Mouse (Mus musculus) midbrain, embryonic 14.5 days (tissue): ENCODE measurements around the gene Mark3. TPM values are rescaled to one million over a fixed set of nuclear protein-coding genes. Genes with fewer than 3 reads are reported as not detected.
A peak's percentile ranks its signal among the peaks of the same experiment; 100 is the strongest.

Experiments used
- ATAC-seq: fragments of 200-750 bp; cut with Nextera tagmentation; 2 replicates; pipeline ENCODE4 v1.8.0; 2017; ENCODE audit warnings: moderate number of reproducible peaks, moderate library complexity; ENCODE audit not compliant: low FRiP score, low TSS enrichment
- DNase-seq: peaks from one replicate; pipeline ENCODE4 v3.0.0-alpha.2; 2015
- H3K27ac ChIP-seq: fragments of 300-500 bp; sonication (generic); replicated peaks from 2 replicates; pipeline ENCODE4 v1.5.1; 2014; ENCODE audit warnings: mild to moderate bottlenecking, low read depth, low read length, moderate library complexity
- H3K27me3 ChIP-seq: fragments of 300-500 bp; sonication (generic); 2 replicates; pipeline ENCODE4 v1.6.1; 2014; ENCODE audit warnings: low read length, control low read depth, mixed read lengths; ENCODE audit not compliant: control insufficient read depth, insufficient read depth
- H3K36me3 ChIP-seq: fragments of 300-500 bp; sonication (generic); 2 replicates; pipeline ENCODE4 v1.6.1; 2014; ENCODE audit warnings: low read length, control low read depth; ENCODE audit not compliant: control insufficient read depth, insufficient read depth
- H3K4me1 ChIP-seq: fragments of 300-500 bp; sonication (generic); 2 replicates; pipeline ENCODE4 v1.6.1; 2014; ENCODE audit warnings: mild to moderate bottlenecking, antibody characterized with exemption, low read length, control low read depth; ENCODE audit not compliant: control insufficient read depth, insufficient read depth
- H3K4me2 ChIP-seq: fragments of 300-500 bp; sonication (generic); 2 replicates; pipeline ENCODE4 v1.6.1; 2014; ENCODE audit warnings: mild to moderate bottlenecking, low read length, moderate library complexity
- H3K4me3 ChIP-seq: fragments of 300-500 bp; sonication (generic); replicated peaks from 2 replicates; pipeline ENCODE4 v1.5.1; 2014; ENCODE audit warnings: low read depth, low read length
- H3K9ac ChIP-seq: fragments of 300-500 bp; sonication (generic); replicated peaks from 2 replicates; pipeline ENCODE4 v1.6.1; 2014; ENCODE audit warnings: mild to moderate bottlenecking, low read length, moderate library complexity
- H3K9me3 ChIP-seq: fragments of 300-500 bp; sonication (generic); 2 replicates; pipeline ENCODE4 v1.6.1; 2016; ENCODE audit warnings: low read length, control low read depth, mixed read lengths; ENCODE audit not compliant: control insufficient read depth
- WGBS: fragments of 180-500 bp; shearing (Covaris S2); extraction: QIAGEN DNeasy Blood & Tissue Kit; methylation state at CpG from one replicate; pipeline ENCODE4 v1.1.7; 2014; 5-methylcytosine and 5-hydroxymethylcytosine counted together
- polyA plus RNA-seq: library from polyadenylated mRNA; unstranded; fragments of >200 nt; fragmentation: Nextera tagmentation; extraction: Ambion mirVana; gene quantifications from 2 replicates; pipeline ENCODE4 v1.2.1, GENCODE M21; 2014

The Mark3 gene
- polyA plus RNA-seq, 1 experiment from 2014 or later = 76.7 TPM

DNA sequence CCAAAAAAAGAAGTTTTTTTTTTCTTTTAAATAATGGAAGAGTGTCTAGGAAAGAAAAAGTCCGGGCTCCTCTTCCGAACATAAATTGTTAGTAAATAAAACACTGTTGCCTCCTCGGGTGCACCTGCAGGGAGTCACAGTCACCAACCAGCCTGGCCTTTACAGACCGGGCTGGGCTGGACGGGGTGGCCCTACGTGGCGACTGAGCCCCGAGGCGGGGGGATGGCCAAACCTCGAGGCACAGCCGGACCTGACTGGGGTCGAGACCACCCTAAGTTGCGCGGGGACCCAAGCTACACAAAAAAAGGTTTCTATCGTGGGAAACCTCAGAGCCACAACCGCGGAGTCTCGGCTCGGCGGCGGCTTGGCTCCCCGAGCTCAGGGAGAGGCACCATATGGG is 37.0 kb upstream of the Mark3 start:
- under 1% methylated on average over 22 of the region's 22 CpGs for WGBS
- Histone ChIP-seq H3K27me3 (no peaks in the 10 kb centered on the region), H3K36me3 (peaks cover 32% of the 10 kb centered on the region), H3K27ac (peak overlapping the region; percentile 93), H3K9ac (peak overlapping the region; percentile 97), H3K4me3 (peak overlapping the region; percentile 95), H3K4me1 (peaks cover 15% of the 10 kb centered on the region), H3K4me2 (peak overlapping the region; percentile 71), H3K9me3 (no peaks in the 10 kb centered on the region)
- ATAC-seq (peak; percentile 41; the same call in 1 of the 2 replicates), DNase-seq (no peak)

DNA sequence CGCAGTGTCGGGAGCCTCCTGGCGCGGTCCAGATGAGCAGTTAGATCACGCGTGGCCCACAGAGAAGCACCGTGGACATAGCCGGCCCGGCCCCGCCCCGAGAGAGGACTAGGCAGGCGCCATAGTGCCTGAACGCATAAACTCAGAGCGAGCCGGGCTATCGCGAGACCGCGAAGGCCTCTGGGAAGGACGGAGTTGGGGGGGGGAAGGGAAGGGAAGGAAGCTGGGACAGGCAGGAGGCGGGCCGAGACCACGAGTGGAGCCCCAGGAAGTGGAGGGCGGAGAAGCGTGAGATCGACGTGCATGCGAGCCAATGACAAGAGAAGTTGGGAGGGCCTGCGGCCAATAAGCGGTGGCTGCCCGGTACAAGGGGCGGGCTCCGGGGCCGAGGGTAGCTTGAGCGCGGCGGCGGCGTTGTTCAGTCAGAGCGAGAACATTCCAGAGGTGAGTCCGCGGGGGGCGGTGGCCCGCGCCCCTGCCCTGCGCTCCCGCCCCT is 36.5 kb upstream of the Mark3 start, which contains the start of gene Eif5:
TSS of gene Eif5 (plus strand) at position 221 of the 496 bp plus-strand sequence.
- Histone ChIP-seq H3K36me3 (peaks cover 37% of the 10 kb centered on the region), H3K9ac (peak within 1 kb of the TSS; percentile 97), H3K27ac (peak within 1 kb of the TSS; percentile 98), H3K27me3 (no peaks in the 10 kb centered on the region), H3K9me3 (no peaks in the 10 kb centered on the region), H3K4me2 (peak within 1 kb of the TSS; percentile 82), H3K4me1 (peaks cover 15% of the 10 kb centered on the region), H3K4me3 (peak within 1 kb of the TSS; percentile 95)
- DNase-seq = peak; percentile 100
- WGBS = under 1% methylated on average over 47 of the region's 47 CpGs
- ATAC-seq = peak; percentile 99

DNA sequence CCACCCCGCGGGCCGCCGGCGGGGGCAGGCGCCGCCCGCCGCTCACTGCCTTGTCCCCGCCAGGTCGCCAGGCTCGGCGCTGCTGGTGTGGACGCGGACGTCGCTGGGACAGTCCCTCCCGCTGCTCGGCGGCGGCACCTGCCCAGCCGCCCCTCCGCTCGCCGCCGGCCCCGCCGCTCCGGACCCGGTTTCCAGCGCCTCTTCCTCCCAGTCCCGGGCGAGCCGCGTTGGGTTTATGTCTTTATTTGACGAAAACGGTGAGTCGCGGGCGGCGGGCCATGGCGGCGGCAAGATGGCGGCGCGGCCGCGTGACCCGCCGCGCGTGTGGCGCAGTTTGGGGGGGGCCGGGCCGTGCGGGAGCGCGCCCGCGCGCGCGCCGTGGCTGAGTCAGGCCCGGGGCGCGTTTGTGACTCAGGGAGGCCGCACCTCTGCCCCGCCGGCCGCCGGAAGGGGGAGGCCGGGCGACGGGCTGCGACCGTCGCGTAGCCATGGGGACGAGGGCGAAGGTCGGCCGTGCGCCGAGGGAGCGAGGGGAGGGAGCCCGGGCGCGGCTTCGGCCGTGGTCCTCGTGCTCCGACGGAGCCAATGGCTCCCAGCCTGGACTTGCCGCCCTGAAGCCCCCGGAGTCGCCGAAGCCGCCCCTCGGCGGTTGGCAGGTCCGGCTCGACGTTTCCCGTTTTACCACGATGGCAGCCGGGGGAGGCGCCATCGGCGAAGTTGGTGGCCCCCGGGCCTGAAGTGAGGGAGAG is 35.9 kb upstream of the Mark3 start:
- DNase-seq (peak; percentile 92), ATAC-seq (peak; percentile 49)
- Histone ChIP-seq H3K4me1 (peaks cover 15% of the 10 kb centered on the region), H3K9me3 (no peaks in the 10 kb centered on the region), H3K4me3 (peak overlapping the region; percentile 95), H3K9ac (peak overlapping the region; percentile 95), H3K27me3 (no peaks in the 10 kb centered on the region), H3K36me3 (peaks cover 43% of the 10 kb centered on the region), H3K27ac (peak overlapping the region; percentile 98), H3K4me2 (peak overlapping the region; percentile 82)
- WGBS = under 1% methylated on average over 108 of the region's 111 CpGs

DNA sequence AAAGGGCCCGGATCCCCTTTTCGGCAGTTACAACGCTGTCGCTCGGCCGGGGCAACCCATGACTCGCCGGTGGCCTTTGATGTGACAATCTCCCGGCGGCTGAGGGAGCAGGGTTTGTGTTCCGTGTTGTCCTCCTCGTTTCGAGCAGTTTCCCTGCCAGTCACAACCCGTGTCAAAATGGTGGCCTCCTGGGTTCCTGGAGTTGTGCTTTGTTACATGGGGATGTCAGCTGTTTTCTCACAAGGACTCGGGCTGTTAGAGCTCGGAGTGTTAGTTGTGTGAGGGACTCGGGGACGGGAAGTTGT is 35.3 kb upstream of the Mark3 start:
- no peaks in the 10 kb centered on the region for H3K9me3 ChIP-seq
- peak overlapping the region; percentile 95 for H3K4me3 ChIP-seq
- no peak for DNase-seq
- 1% methylated on average over 18 of the region's 18 CpGs for WGBS
- no peaks in the 10 kb centered on the region for H3K27me3 ChIP-seq
- ATAC-seq = no peak
- H3K4me1 ChIP-seq = peaks cover 15% of the 10 kb centered on the region
- H3K36me3 ChIP-seq = peaks cover 48% of the 10 kb centered on the region
- peak overlapping the region; percentile 82 for H3K4me2 ChIP-seq
- H3K27ac ChIP-seq = peak overlapping the region; percentile 98
- H3K9ac ChIP-seq = peak overlapping the region; percentile 95

DNA sequence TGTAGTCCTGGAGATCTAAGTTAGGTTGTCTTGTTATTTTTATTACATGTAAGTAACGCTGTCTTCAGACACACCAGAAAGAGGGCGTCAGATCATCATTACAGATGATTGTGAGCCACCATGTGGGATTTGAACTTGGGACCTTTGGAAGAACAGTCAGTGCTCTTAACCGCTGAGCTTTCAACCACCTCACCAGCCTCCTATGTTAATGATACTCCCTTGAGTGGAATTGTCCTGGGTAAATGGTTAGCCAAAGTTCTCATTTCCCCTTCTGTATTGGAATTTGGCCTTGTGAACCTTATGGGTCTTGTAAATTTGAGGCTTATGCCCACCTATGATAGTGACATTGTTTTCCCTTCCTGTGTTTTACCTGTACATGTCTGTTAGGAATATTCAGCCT is 27.3 kb upstream of the Mark3 start:
- 94% methylated on average over 3 of the region's 3 CpGs for WGBS
- no peaks in the 10 kb centered on the region for H3K9me3 ChIP-seq
- H3K4me1 ChIP-seq = no peaks in the 10 kb centered on the region
- H3K27me3 ChIP-seq = no peaks in the 10 kb centered on the region
- no peak overlapping the region for H3K9ac ChIP-seq
- H3K4me3 ChIP-seq = no peak overlapping the region
- DNase-seq (no peak), ATAC-seq (no peak)
- no peak overlapping the region for H3K27ac ChIP-seq
- H3K36me3 ChIP-seq = peaks cover 60% of the 10 kb centered on the region
- no peak overlapping the region for H3K4me2 ChIP-seq

DNA sequence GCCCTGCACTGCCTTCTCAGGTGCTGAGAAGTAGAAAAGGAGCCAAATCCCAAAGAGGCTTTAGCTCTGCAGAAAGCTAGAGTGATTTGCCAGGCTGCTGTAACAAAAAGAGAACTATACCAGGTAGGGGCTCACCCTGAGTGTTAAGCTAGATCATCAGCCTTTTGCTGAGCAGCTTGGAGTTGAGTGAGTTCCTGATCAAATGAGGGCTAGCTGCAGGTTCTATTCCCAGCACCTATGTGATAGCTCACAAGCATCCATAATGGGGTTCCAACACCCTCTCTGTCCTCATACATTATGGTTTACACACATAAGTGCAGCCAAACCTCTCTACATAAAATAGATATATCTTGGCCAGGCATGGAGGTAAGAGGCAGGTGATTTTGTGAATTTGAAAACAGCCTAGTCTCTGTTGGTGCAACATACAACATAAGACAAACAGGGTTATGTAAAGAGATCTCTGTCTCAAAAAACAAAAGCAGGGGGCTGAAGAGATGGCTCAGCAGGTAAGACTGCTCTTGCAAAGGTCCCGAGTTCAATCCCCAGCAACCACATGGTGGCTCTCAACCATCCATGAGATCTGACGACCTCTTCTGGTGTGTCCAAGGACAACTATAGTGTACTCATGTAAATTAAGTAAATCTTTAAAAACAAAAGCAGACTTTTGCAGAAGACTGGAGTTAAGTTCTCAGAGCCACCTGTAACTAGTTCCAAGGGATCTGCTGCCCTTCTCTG is 25.6 kb upstream of the Mark3 start:
- WGBS = 60% methylated on average over 2 of the region's 2 CpGs
- Histone ChIP-seq H3K27me3 (no peaks in the 10 kb centered on the region), H3K9ac (no peak overlapping the region), H3K36me3 (peaks cover 43% of the 10 kb centered on the region), H3K4me2 (no peak overlapping the region), H3K4me3 (no peak overlapping the region), H3K27ac (no peak overlapping the region), H3K4me1 (no peaks in the 10 kb centered on the region), H3K9me3 (no peaks in the 10 kb centered on the region)
- DNase-seq = no peak
- ATAC-seq = no peak

DNA sequence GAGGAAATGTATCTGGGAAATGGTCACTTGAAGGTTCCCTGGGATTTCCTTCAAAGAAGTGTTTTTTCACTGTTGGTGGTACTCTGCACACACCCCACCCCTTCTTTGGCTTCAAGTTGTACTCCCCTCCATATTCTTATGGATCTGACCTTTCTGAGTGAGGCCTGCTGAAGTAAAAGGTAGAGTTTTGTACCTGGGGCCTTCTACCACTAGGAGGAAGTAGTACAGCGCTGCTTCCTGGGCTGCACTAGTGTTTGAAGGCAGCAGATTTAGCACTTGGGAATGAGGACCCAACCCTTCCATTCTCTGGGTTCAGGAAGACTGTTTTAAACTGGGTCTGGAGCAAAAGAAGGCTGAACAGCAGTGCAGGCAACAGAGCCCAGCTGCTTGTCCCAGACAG is 23.6 kb upstream of the Mark3 start:
- no peak overlapping the region for H3K4me3 ChIP-seq
- 68% methylated on average over 1 of the region's 1 CpGs for whole genome bisulfite sequencing
- ATAC-seq = no peak
- H3K9me3 ChIP-seq = no peaks in the 10 kb centered on the region
- H3K27me3 ChIP-seq = no peaks in the 10 kb centered on the region
- no peak overlapping the region for H3K4me2 ChIP-seq
- no peak overlapping the region for H3K9ac ChIP-seq
- no peak overlapping the region for H3K27ac ChIP-seq
- peaks cover 29% of the 10 kb centered on the region for H3K36me3 ChIP-seq
- no peaks in the 10 kb centered on the region for H3K4me1 ChIP-seq
- DNase-seq = no peak

DNA sequence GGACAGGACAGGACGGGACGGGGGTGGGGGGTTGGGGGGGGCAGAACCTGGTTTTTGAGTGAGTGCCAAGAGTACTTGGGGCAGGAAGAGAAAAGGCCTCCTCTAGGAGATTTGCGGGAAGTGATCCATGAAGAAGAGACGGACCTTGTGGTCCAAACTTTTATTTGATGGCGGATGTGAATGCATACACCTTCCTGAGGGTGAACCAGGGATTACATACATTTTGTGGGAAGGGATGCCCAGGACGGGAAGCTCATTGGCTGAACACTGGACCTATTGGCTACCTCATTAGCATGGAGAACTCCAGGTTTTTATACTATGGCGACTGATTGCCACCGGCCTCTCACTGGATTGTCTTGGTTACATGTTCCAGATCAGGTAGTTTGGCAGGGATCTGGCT is 22.0 kb upstream of the Mark3 start:
- 72% methylated on average over 8 of the region's 8 CpGs for WGBS
- H3K4me2 ChIP-seq = no peak overlapping the region
- H3K36me3 ChIP-seq = peaks cover 16% of the 10 kb centered on the region
- H3K4me3 ChIP-seq = no peak overlapping the region
- H3K27me3 ChIP-seq = no peaks in the 10 kb centered on the region
- no peaks in the 10 kb centered on the region for H3K4me1 ChIP-seq
- no peak for ATAC-seq
- H3K9ac ChIP-seq = no peak overlapping the region
- no peaks in the 10 kb centered on the region for H3K9me3 ChIP-seq
- no peak overlapping the region for H3K27ac ChIP-seq
- no peak for DNase-seq
